Mouse (Mus musculus) forebrain, postnatal 0 days (tissue): ENCODE measurements at regions not wholly inside any gene's neighbourhood (a gene's known extent, or its start where the extent isn't known, plus 50 kb on each side); places are given as distances from the start of the nearest gene placed in this dataset.

ENCODE experiments used
- ATAC-seq: fragments of 200-750 bp; cut with Nextera tagmentation; 2 replicates; pipeline ENCODE4 v1.8.0; 2017; ENCODE audit warnings: mild to moderate bottlenecking, moderate library complexity
- DNase-seq: peaks from one replicate; pipeline ENCODE4 v3.0.0-alpha.2; 2015
- H3K27ac ChIP-seq: fragments of 300-500 bp; sonication (generic); 2 replicates; pipeline ENCODE4 v1.5.1; 2014; ENCODE audit warnings: low read depth, mild to moderate bottlenecking, antibody characterized with exemption, low read length, moderate library complexity, mixed read lengths
- H3K27me3 ChIP-seq: fragments of 300-500 bp; sonication (generic); 2 replicates; pipeline ENCODE4 v1.6.1; 2014; ENCODE audit warnings: mild to moderate bottlenecking, low read length, mixed read lengths; ENCODE audit not compliant: insufficient read depth
- H3K36me3 ChIP-seq: fragments of 300-500 bp; sonication (generic); 2 replicates; pipeline ENCODE4 v1.6.1; 2014; ENCODE audit warnings: mild to moderate bottlenecking, moderate library complexity; ENCODE audit not compliant: insufficient read depth
- H3K4me1 ChIP-seq: fragments of 300-500 bp; sonication (generic); 2 replicates; pipeline ENCODE4 v1.6.1; 2014; ENCODE audit warnings: antibody characterized with exemption; ENCODE audit not compliant: insufficient read depth
- H3K4me2 ChIP-seq: fragments of 300-500 bp; sonication (generic); 2 replicates; pipeline ENCODE4 v1.6.1; 2014; ENCODE audit warnings: low read depth, mild to moderate bottlenecking, moderate library complexity
- H3K4me3 ChIP-seq: fragments of 300-500 bp; sonication (generic); 2 replicates; pipeline ENCODE4 v1.5.1; 2014; ENCODE audit warnings: low read depth, low read length, mixed read lengths
- H3K9ac ChIP-seq: fragments of 300-500 bp; sonication (generic); 2 replicates; pipeline ENCODE4 v1.6.1; 2014; ENCODE audit warnings: mild to moderate bottlenecking
- H3K9me3 ChIP-seq: fragments of 300-500 bp; sonication (generic); 2 replicates; pipeline ENCODE4 v1.6.1; 2016; ENCODE audit warnings: low read length
- CTCF ChIP-seq: sonication (generic); IDR thresholded peaks from 2 replicates; pipeline ENCODE4 v1.5.1; 2016; ENCODE audit warnings: antibody characterized with exemption, control low read depth, low read depth
- WGBS: fragments of 180-500 bp; shearing (Covaris S2); extraction: QIAGEN DNeasy Blood & Tissue Kit; methylation state at CpG from one replicate; pipeline ENCODE4 v1.1.7; 2014; 5-methylcytosine and 5-hydroxymethylcytosine counted together

- Histone ChIP-seq H3K4me2 (no peak overlapping the region), H3K9ac (no peak overlapping the region), H3K27ac (no peak overlapping the region), H3K9me3 (no peaks in the 10 kb centered on the region), H3K36me3 (no peaks in the 10 kb centered on the region), H3K4me3 (no peak overlapping the region), H3K4me1 (0 out of 2 replicates have a peak, but pooled peaks cover 2% of the 10 kb centered on the region), H3K27me3 (no peaks in the 10 kb centered on the region)
- ATAC-seq (no peak), DNase-seq (no peak)
- 83% methylated on average over 10 of the region's 10 CpGs for WGBS
- no peak for TF ChIP-seq CTCF
Measured at GRCm38 (mm10) chr6:31284390-31284789, 114.1 kb upstream of the Mkln1 start.

DNA sequence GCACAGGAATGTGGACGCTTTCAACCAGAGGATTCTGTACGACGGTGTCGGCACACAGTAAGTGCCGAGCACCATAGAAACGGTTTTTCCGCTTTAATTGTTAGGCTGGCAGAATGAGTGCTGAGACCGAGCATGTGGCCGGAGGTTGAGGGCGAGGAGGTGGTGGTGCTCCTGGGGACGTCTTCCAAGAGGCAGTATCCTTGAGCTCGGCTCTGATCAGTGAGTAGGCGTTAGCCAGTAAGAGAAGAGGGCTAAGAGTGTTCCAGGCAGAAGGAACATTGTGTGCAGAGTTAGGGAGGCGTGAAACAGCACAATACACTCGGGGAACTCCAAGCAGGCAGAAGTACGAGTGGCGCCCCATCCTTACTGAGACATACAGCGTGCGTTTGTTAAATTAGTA lies 113.5 kb upstream of the Mkln1 start:
- Histone ChIP-seq H3K4me3 (no peak overlapping the region), H3K9ac (no peak overlapping the region), H3K27ac (no peak overlapping the region), H3K4me1 (0 out of 2 replicates have a peak, but pooled peaks cover 2% of the 10 kb centered on the region), H3K9me3 (no peaks in the 10 kb centered on the region), H3K27me3 (no peaks in the 10 kb centered on the region), H3K36me3 (no peaks in the 10 kb centered on the region), H3K4me2 (no peak overlapping the region)
- ATAC-seq (no peak), DNase-seq (no peak)
- 84% methylated on average over 19 of the region's 19 CpGs for WGBS
- TF ChIP-seq CTCF = no peak

DNA sequence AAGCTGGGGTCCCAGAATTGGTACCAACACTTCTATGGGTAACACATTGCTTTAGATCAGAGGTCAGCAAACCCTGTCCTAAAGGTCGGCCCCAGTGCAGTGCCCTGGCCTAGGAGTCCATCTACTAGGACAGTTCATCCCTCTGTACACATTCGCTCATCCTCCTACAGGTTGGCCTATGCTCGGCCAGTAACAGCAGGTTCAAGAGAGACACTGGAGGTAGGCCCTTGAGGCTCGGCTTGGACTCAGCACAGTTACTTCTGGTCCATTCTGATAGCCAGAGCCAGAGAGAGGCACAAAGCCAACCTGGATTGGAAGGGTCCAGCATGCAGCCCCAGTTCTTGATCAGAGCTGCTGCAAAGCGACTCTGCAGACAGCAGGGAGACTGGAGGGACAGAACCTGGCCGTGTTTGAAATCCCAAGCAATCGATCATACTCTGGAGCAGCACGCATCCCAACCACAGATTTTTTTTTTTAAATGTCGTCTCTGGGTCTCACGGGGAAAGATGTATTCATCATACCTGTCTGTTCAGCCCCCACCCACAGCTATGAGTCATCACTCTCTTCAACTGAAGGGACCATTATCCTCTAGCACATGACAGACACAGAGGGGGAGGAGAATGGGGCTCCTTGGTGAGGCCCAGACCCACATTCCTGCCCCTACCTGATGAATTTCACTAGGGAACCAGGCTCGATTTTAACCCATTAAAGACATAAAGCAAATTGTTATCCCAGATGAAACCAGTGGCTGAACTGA lies 112.4 kb upstream of the Mkln1 start:
- 86% methylated on average over 11 of the region's 11 CpGs for WGBS
- H3K4me3 ChIP-seq = no peak overlapping the region
- ATAC-seq (no peak), DNase-seq (no peak)
- no peak for TF ChIP-seq CTCF
- H3K27me3 ChIP-seq = no peaks in the 10 kb centered on the region
- H3K4me1 ChIP-seq = 0 out of 2 replicates have a peak, but pooled peaks cover 2% of the 10 kb centered on the region
- no peak overlapping the region for H3K4me2 ChIP-seq
- no peaks in the 10 kb centered on the region for H3K36me3 ChIP-seq
- no peak overlapping the region for H3K27ac ChIP-seq
- H3K9me3 ChIP-seq = no peaks in the 10 kb centered on the region
- H3K9ac ChIP-seq = no peak overlapping the region

- H3K4me3 ChIP-seq = no peak overlapping the region
- H3K4me1 ChIP-seq = 0 out of 2 replicates have a peak, but pooled peaks cover 2% of the 10 kb centered on the region
- H3K36me3 ChIP-seq = no peaks in the 10 kb centered on the region
- H3K27me3 ChIP-seq = no peaks in the 10 kb centered on the region
- 94% methylated on average over 2 of the region's 2 CpGs for WGBS
- no peaks in the 10 kb centered on the region for H3K9me3 ChIP-seq
- no peak overlapping the region for H3K9ac ChIP-seq
- H3K4me2 ChIP-seq = no peak overlapping the region
- DNase-seq (no peak), ATAC-seq (no peak)
- no peak overlapping the region for H3K27ac ChIP-seq
- no peak for TF ChIP-seq CTCF
Measured at GRCm38 (mm10) chr6:31287176-31287575, 111.4 kb upstream of the Mkln1 start.

- Histone ChIP-seq H3K4me1 (0 out of 2 replicates have a peak, but pooled peaks cover 2% of the 10 kb centered on the region), H3K4me2 (no peak overlapping the region), H3K4me3 (no peak overlapping the region)
Measured at GRCm38 (mm10) chr6:31287686-31288085, 110.8 kb upstream of the Mkln1 start.

GRCm38 (mm10) chr6:31288421-31289233 lies 109.9 kb upstream of the Mkln1 start:
- Histone ChIP-seq H3K4me2 (no peak overlapping the region), H3K4me1 (0 out of 2 replicates have a peak, but pooled peaks cover 2% of the 10 kb centered on the region), H3K4me3 (no peak overlapping the region), H3K9me3 (no peaks in the 10 kb centered on the region), H3K27me3 (no peaks in the 10 kb centered on the region), H3K9ac (no peak overlapping the region), H3K36me3 (no peaks in the 10 kb centered on the region), H3K27ac (no peak overlapping the region)
- no peak for DNase-seq
- TF ChIP-seq CTCF = no peak
- ATAC-seq = no peak
- WGBS = 38% methylated on average over 14 of the region's 14 CpGs

More at GRCm38 (mm10) chr6:31287686-31288085, 110.8 kb upstream of the Mkln1 start:
- Histone ChIP-seq H3K27ac (no peak overlapping the region), H3K36me3 (no peaks in the 10 kb centered on the region), H3K9ac (no peak overlapping the region), H3K9me3 (no peaks in the 10 kb centered on the region), H3K27me3 (no peaks in the 10 kb centered on the region)
- no peak for ATAC-seq
- no peak for TF ChIP-seq CTCF
- no peak for DNase-seq
- 83% methylated on average over 7 of the region's 7 CpGs for WGBS

DNA sequence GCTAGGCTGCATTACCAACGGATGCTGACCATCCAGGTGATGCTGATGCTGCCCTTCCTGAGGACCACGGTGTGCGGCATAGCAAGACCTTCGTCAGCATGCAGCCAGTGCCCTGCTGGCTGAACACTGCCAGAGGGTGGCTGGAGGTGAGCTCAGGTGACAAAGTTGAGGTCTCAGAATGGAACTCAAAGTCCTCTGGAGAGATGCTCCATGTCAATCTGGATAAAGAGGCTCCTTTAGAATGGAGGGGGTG lies 109.4 kb upstream of the Mkln1 start:
- Histone ChIP-seq H3K36me3 (no peaks in the 10 kb centered on the region), H3K9me3 (no peaks in the 10 kb centered on the region), H3K4me2 (no peak overlapping the region), H3K27ac (no peak overlapping the region), H3K4me3 (no peak overlapping the region), H3K9ac (no peak overlapping the region), H3K4me1 (0 out of 2 replicates have a peak, but pooled peaks cover 2% of the 10 kb centered on the region), H3K27me3 (no peaks in the 10 kb centered on the region)
- ATAC-seq (no peak), DNase-seq (no peak)
- 93% methylated on average over 4 of the region's 4 CpGs for WGBS
- TF ChIP-seq CTCF = no peak
